ENCODE assay signal across 8 mouse cellular contexts in the genomic region with DNA sequence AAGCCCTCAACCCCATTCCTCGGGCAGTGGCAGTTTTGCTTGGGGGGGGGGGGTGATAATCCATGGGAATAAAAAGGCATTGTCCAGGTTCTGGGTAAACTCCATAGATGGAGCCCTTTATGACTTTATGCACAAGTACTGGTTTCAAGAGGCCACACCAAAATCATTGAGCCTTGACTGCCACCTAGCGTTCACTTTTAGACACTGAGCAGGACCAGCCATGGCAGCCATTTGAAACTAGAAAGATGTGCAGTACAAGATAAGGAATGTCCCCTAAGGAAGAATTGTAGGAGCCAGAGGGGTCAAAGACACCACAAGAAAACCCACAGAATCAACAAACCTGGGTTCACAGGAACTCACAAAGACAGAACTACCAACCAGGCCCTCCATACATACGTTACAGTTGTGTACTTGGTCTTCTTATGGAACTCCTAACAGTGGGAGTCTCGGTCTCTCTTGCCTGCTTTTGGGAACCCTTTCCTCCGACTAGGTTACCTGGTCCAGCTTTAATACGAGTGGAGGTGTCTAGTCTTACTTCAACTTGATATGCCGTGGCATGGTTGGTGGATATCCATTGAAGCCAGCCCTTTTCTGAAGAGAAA. TPM values are rescaled to one million over a fixed set of nuclear protein-coding genes. Genes with fewer than 3 reads are reported as not detected.
DNase-seq lines count a peak whose midpoint lies in the region; ATAC-seq and TF ChIP-seq lines count a peak whose summit lies in the region.

No protein-coding gene starts in this region.

- intact Hi-C loops in left cerebral cortex, postnatal 25 days (cut with DNase I) = loop anchor here (1.0 kb wide), 1 partner anchor 169 kb away; no protein-coding TSS in a partner anchor

- peak; percentile 91 for ATAC-seq in common myeloid progenitor, adult 5-6 weeks (replicated peaks; ENCODE audit: low read depth, poor library complexity, severe bottlenecking)
- peak; percentile 91 for ATAC-seq in midbrain, embryonic 11.5 days (ENCODE audit: low FRiP score)

- peak; percentile 48; the same call in 1 of the 2 replicates for TF ChIP-seq CTCF in small intestine, adult 2 months (IDR thresholded peaks at IDR 0.05; ENCODE audit: extremely low read depth, insufficient read length, insufficient replicate concordance, low read depth, low read length)

- H3K4me2 ChIP-seq in midbrain, embryonic 11.5 days = no peak overlapping the region

- H3K36me3 ChIP-seq in midbrain, embryonic 11.5 days (ENCODE audit: control insufficient read depth, insufficient read depth, low read length) = no peaks in the 10 kb centered on the region
- no peaks in the 10 kb centered on the region for H3K36me3 ChIP-seq in small intestine, adult 2 months (ENCODE audit: control insufficient read depth, insufficient read depth, low read length)

- H3K27ac ChIP-seq in midbrain, embryonic 11.5 days (ENCODE audit: low read depth, low read length) = no peak overlapping the region
- H3K27ac ChIP-seq in small intestine, adult 2 months (ENCODE audit: insufficient read depth, low read depth, low read length) = no peak overlapping the region

- no peaks in the 10 kb centered on the region for H3K27me3 ChIP-seq in midbrain, embryonic 11.5 days (ENCODE audit: control insufficient read depth, insufficient read depth, low read length)
- H3K27me3 ChIP-seq in small intestine, adult 2 months (ENCODE audit: control insufficient read depth, insufficient read depth, low read length) = no peaks in the 10 kb centered on the region

- H3K4me1 ChIP-seq in midbrain, embryonic 11.5 days (ENCODE audit: control insufficient read depth, insufficient read depth, low read length) = no peaks in the 10 kb centered on the region
- H3K4me1 ChIP-seq in small intestine, adult 2 months (ENCODE audit: control insufficient read depth, insufficient read depth, insufficient read length, low read length) = no peaks in the 10 kb centered on the region

- H3K9me3 ChIP-seq in midbrain, embryonic 11.5 days (ENCODE audit: control insufficient read depth, low read length) = no peaks in the 10 kb centered on the region

- DNase-seq in urinary bladder, postnatal 14 days (ENCODE audit: low spot score) = peak; percentile 70
- no peak for DNase-seq in urinary bladder, postnatal 10 days (ENCODE audit: low spot score)
- peak; percentile 16 to 46 for DNase-seq in gastrocnemius, adult 8-10 months (ENCODE audit: low spot score in 2 of 2)
- DNase-seq in kidney, adult 11 months = peak; percentile 45
- DNase-seq in left cerebral cortex, postnatal 25 days (ENCODE audit: low spot score in 2 of 2) = peak; percentile 84 to 89
- peak; percentile 97 for DNase-seq in midbrain, embryonic 11.5 days (ENCODE audit: low spot score, missing footprints)

- H3K4me3 ChIP-seq in midbrain, embryonic 11.5 days (ENCODE audit: low read depth, low read length) = no peak overlapping the region
- H3K4me3 ChIP-seq in small intestine, adult 2 months (ENCODE audit: low read depth, low read length) = no peak overlapping the region

- no peak overlapping the region for H3K9ac ChIP-seq in midbrain, embryonic 11.5 days (ENCODE audit: low read length)

- TF ChIP-seq POLR2A in small intestine, adult 2 months (IDR thresholded peaks at IDR 0.05; ENCODE audit: low read depth, low read length) = no peak

- 53% methylated on average over 7 of the region's 7 CpGs for WGBS in midbrain, embryonic 11.5 days
- WGBS in small intestine, adult 2 months = 55% methylated on average over 7 of the region's 7 CpGs

RNA-seq across cellular contexts. Expression of gene Adgrf2, which starts 40.3 kb away (rescaled TPM):
- total RNA-seq in common myeloid progenitor, adult 5-6 weeks (2017) = not detected in 2 replicates
- total RNA-seq in gastrocnemius, adult 8-10 months (2022) = under 1 TPM; 0.10 to 0.38 (median 0.15) TPM
- total RNA-seq in left cerebral cortex, postnatal 25 days (2021) = 1 to 10 TPM in 1 of 2 experiments, under 1 TPM in 1; 0.60 to 1.0 TPM
- 0.08 and 0.10 TPM in 2 replicates for polyA plus RNA-seq in midbrain, embryonic 11.5 days (2014; fragmentation: Nextera tagmentation; extraction: Ambion mirVana)
- polyA plus RNA-seq in small intestine, adult 2 months (2012; rRNA removed) = 0.05 and 0.06 TPM in 2 replicates
